Mouse (Mus musculus) embryonic facial prominence, embryonic 15.5 days (tissue): Measurements from ENCODE around the gene Slc38a7. TPM values are rescaled to one million over a fixed set of nuclear protein-coding genes. Genes with fewer than 3 reads are reported as not detected.
"Not testable (repeated sequence)": the region's sequence is repeated elsewhere in the genome, so short reads cannot be mapped to it uniquely, and the experiment has no call there.

ENCODE experiments used
- ATAC-seq: fragments of 200-750 bp; cut with Nextera tagmentation; 2 replicates; pipeline ENCODE4 v1.8.0; 2017; ENCODE audit warnings: low read depth, moderate TSS enrichment; ENCODE audit not compliant: insufficient number of reproducible peaks, low FRiP score, low TSS enrichment
- H3K27ac ChIP-seq: fragments of 300-500 bp; sonication (generic); replicated peaks from 2 replicates; pipeline ENCODE4 v1.5.1; 2015; ENCODE audit warnings: mild to moderate bottlenecking, inconsistent platforms
- H3K27me3 ChIP-seq: fragments of 300-500 bp; sonication (generic); 2 replicates; pipeline ENCODE4 v1.6.1; 2015; ENCODE audit warnings: inconsistent platforms
- H3K36me3 ChIP-seq: fragments of 300-500 bp; sonication (generic); 2 replicates; pipeline ENCODE4 v1.6.1; 2015; ENCODE audit warnings: mild to moderate bottlenecking, inconsistent platforms
- H3K4me1 ChIP-seq: fragments of 300-500 bp; sonication (generic); 2 replicates; pipeline ENCODE4 v1.6.1; 2015; ENCODE audit warnings: inconsistent platforms
- H3K4me2 ChIP-seq: fragments of 300-500 bp; sonication (generic); replicated peaks from 2 replicates; pipeline ENCODE4 v1.6.1; 2015; ENCODE audit warnings: mild to moderate bottlenecking, inconsistent platforms
- H3K4me3 ChIP-seq: fragments of 300-500 bp; sonication (generic); replicated peaks from 2 replicates; pipeline ENCODE4 v1.5.1; 2015; ENCODE audit warnings: mild to moderate bottlenecking, inconsistent platforms
- H3K9ac ChIP-seq: fragments of 300-500 bp; sonication (generic); 2 replicates; pipeline ENCODE4 v1.6.1; 2015; ENCODE audit warnings: inconsistent platforms
- H3K9me3 ChIP-seq: fragments of 300-500 bp; sonication (generic); replicated peaks from 2 replicates; pipeline ENCODE4 v1.6.1; 2016; ENCODE audit warnings: inconsistent platforms
- WGBS: fragments of 180-500 bp; shearing (Covaris S2); methylation state at CpG from one replicate; pipeline ENCODE4 v1.1.7; 2015; 5-methylcytosine and 5-hydroxymethylcytosine counted together
- polyA plus RNA-seq: library from polyadenylated mRNA; unstranded; fragments of >200 nt; fragmentation: Nextera tagmentation; extraction: Ambion mirVana; gene quantifications from 2 replicates; pipeline ENCODE4 v1.2.1, GENCODE M21; 2015

Gene Slc38a7
- polyA plus RNA-seq, 1 experiment from 2014 or later: 17.2 TPM

- peaks cover 6% of the 10 kb centered on the region; the same call in 1 of the 2 replicates for H3K36me3 ChIP-seq
- peak; percentile 5; the same call in 1 of the 2 replicates for ATAC-seq
- WGBS: under 1% methylated on average over 69 of the region's 69 CpGs
- peak overlapping the region; percentile 96 for H3K9ac ChIP-seq
- H3K27me3 ChIP-seq: no peaks in the 10 kb centered on the region
- no peaks in the 10 kb centered on the region for H3K9me3 ChIP-seq
- H3K4me3 ChIP-seq: peak overlapping the region; percentile 99
- H3K4me2 ChIP-seq: peak overlapping the region; percentile 75
- H3K27ac ChIP-seq: peak overlapping the region; percentile 98
- peaks cover 23% of the 10 kb centered on the region for H3K4me1 ChIP-seq
Observed at GRCm38 (mm10) chr8:95806461-95807191, 46.7 kb downstream of the Slc38a7 start.

GRCm38 (mm10) chr8:95805482-95805881 lies 47.9 kb downstream of the Slc38a7 start:
- Histone ChIP-seq H3K4me3 (peak overlapping the region; percentile 99), H3K27me3 (no peaks in the 10 kb centered on the region), H3K9me3 (no peaks in the 10 kb centered on the region), H3K9ac (0 out of 2 replicates have a peak overlapping the region, but pooled peaks have one; percentile 96), H3K4me2 (peak overlapping the region; percentile 75), H3K27ac (no peak overlapping the region), H3K4me1 (peaks cover 25% of the 10 kb centered on the region), H3K36me3 (peaks cover 10% of the 10 kb centered on the region; the same call in 1 of the 2 replicates)
- 66% methylated on average over 2 of the region's 2 CpGs for WGBS
- no peak for ATAC-seq

- Histone ChIP-seq H3K4me2 (no peak overlapping the region), H3K9me3 (no peaks in the 10 kb centered on the region), H3K4me3 (no peak overlapping the region), H3K4me1 (peaks cover 22% of the 10 kb centered on the region), H3K27me3 (no peaks in the 10 kb centered on the region), H3K27ac (no peak overlapping the region), H3K36me3 (peaks cover 15% of the 10 kb centered on the region; the same call in 1 of the 2 replicates), H3K9ac (no peak overlapping the region)
- no peak for ATAC-seq
- 85% methylated on average over 8 of the region's 8 CpGs for WGBS
Observed at GRCm38 (mm10) chr8:95802231-95802630, 51.1 kb downstream of the Slc38a7 start.

- Histone ChIP-seq H3K4me1 (peaks cover 22% of the 10 kb centered on the region), H3K27me3 (no peaks in the 10 kb centered on the region), H3K9ac (no peak overlapping the region), H3K4me2 (no peak overlapping the region), H3K4me3 (no peak overlapping the region), H3K27ac (no peak overlapping the region), H3K9me3 (no peaks in the 10 kb centered on the region), H3K36me3 (peaks cover 15% of the 10 kb centered on the region; the same call in 1 of the 2 replicates)
- WGBS: 79% methylated on average over 1 of the region's 1 CpGs
- ATAC-seq: no peak
Observed at GRCm38 (mm10) chr8:95801476-95802064, 51.8 kb downstream of the Slc38a7 start.

- Histone ChIP-seq H3K27me3 (no peaks in the 10 kb centered on the region), H3K4me3 (no peak overlapping the region), H3K36me3 (peaks cover 15% of the 10 kb centered on the region; the same call in 1 of the 2 replicates), H3K4me1 (peaks cover 12% of the 10 kb centered on the region), H3K27ac (no peak overlapping the region), H3K9me3 (no peaks in the 10 kb centered on the region), H3K4me2 (no peak overlapping the region), H3K9ac (no peak overlapping the region)
- WGBS: 88% methylated on average over 3 of the region's 3 CpGs
- ATAC-seq: no peak
Observed at GRCm38 (mm10) chr8:95800353-95800752, 53.0 kb downstream of the Slc38a7 start.

- Histone ChIP-seq H3K4me2 (no peak overlapping the region), H3K36me3 (peaks cover 15% of the 10 kb centered on the region; the same call in 1 of the 2 replicates), H3K9ac (no peak overlapping the region), H3K4me1 (peaks cover 12% of the 10 kb centered on the region), H3K27me3 (no peaks in the 10 kb centered on the region), H3K9me3 (no peaks in the 10 kb centered on the region), H3K27ac (no peak overlapping the region), H3K4me3 (no peak overlapping the region)
- 0 out of 2 replicates have a peak, but pooled peaks have one; percentile 12 for ATAC-seq
- 94% methylated on average over 1 of the region's 1 CpGs for WGBS
Observed at GRCm38 (mm10) chr8:95799891-95800290, 53.4 kb downstream of the Slc38a7 start.

GRCm38 (mm10) chr8:95799117-95799516 lies 54.2 kb downstream of the Slc38a7 start:
- Histone ChIP-seq H3K36me3 (peaks cover 15% of the 10 kb centered on the region; the same call in 1 of the 2 replicates), H3K4me2 (no peak overlapping the region), H3K27ac (no peak overlapping the region), H3K9ac (no peak overlapping the region), H3K4me1 (peaks cover 8% of the 10 kb centered on the region), H3K4me3 (no peak overlapping the region), H3K9me3 (no peaks in the 10 kb centered on the region), H3K27me3 (no peaks in the 10 kb centered on the region)
- no peak for ATAC-seq
- WGBS: 93% methylated on average over 6 of the region's 6 CpGs

GRCm38 (mm10) chr8:95795333-95796061 lies 57.8 kb downstream of the Slc38a7 start:
- not testable (repeated sequence) for ATAC-seq, H3K9me3 ChIP-seq, H3K9ac ChIP-seq, H3K27ac ChIP-seq, H3K27me3 ChIP-seq, H3K4me3 ChIP-seq, H3K36me3 ChIP-seq, H3K4me2 ChIP-seq, H3K4me1 ChIP-seq
- WGBS: 93% methylated on average over 5 of the region's 5 CpGs

Other genes with a start within 250 kb of the Slc38a7 start
- 17.3 and 18.9 TPM in 2 replicates for gene Gins3, start 220.1 kb downstream of the Slc38a7 start, polyA plus RNA-seq
- gene Ndrg4, start 176.6 kb downstream of the Slc38a7 start, polyA plus RNA-seq: 27.5 and 28.7 TPM in 2 replicates
- gene Setd6, start 137.7 kb downstream of the Slc38a7 start, polyA plus RNA-seq: 18.0 and 22.5 TPM in 2 replicates
- 49.6 and 52.4 TPM in 2 replicates for gene Cnot1, start 46.1 kb downstream of the Slc38a7 start, polyA plus RNA-seq
- gene Sap18b, start 28.2 kb downstream of the Slc38a7 start, polyA plus RNA-seq: 311 and 322 TPM in 2 replicates
- gene Got2, start 35.0 kb upstream of the Slc38a7 start, polyA plus RNA-seq: 137 and 145 TPM in 2 replicates